Mouse (Mus musculus) spleen, postnatal 36 days (tissue): ENCODE measurements around the gene Pfkl.
"Not testable (repeated sequence)": the region's sequence is repeated elsewhere in the genome, so short reads cannot be mapped to it uniquely, and the experiment has no call there.

Experiments used
- DNase-seq, 2 experiments: peaks; one replicate each; pipeline ENCODE4 v3.0.0; 2022; ENCODE audit warnings: low spot score in 2 of 2, mixed read lengths in 1 of 2

The Pfkl gene

DNA sequence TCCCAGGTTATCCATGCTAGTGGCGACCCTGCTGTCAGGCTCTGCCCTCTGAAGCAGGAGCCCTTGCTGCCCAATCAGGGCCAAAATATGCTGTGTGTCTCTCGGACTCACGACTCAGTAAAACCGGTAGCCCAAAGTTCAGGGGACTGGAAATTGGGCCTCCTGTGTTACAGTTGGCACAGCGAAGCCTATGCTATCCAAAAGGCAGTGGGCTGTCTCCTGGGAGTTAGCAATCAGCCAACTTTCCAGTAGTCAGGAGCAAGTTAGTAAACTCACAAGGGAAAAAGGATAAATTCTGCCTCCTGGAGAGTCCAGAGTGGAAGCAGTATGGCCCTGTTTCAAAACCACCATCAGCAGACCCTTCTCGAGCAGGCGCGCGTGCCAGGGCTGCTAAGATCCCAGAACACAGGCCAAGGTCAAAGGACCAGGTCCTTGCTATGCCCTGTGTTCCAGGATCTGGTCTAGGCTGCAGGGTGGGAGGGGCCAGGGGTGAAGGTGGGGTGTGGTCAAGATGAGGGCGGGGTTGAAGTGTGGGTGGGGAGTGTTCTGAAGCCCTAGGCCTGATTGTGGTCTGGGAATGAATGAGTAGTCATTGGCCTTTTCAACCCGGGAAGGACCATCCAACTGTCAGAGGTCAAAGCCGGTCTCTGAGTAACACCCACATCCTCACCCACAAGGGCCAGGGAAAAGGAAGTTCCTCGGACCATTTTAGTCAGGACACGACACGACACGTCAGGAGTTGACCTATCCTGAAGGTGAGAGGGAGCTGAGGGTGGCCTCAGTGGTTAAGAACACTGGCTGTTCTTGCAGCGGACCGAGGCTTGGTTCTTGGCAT, 3.0 kb upstream of the Pfkl start:
- no peak for DNase-seq

- DNase-seq: not testable (repeated sequence)
Measured at GRCm38 (mm10) chr10:78011116-78011515, 1.2 kb upstream of the Pfkl start.

- DNase-seq: no peak
Measured at GRCm38 (mm10) chr10:78010335-78010734, 452 bp upstream of the Pfkl start.

- peak; percentile 96 for DNase-seq
Measured at GRCm38 (mm10) chr10:78009184-78009944, 519 bp downstream of the Pfkl start.

- no peak for DNase-seq
Measured at GRCm38 (mm10) chr10:78008169-78008568, 1.7 kb downstream of the Pfkl start.

GRCm38 (mm10) chr10:78007203-78007602, 2.7 kb downstream of the Pfkl start:
- DNase-seq: no peak

DNA sequence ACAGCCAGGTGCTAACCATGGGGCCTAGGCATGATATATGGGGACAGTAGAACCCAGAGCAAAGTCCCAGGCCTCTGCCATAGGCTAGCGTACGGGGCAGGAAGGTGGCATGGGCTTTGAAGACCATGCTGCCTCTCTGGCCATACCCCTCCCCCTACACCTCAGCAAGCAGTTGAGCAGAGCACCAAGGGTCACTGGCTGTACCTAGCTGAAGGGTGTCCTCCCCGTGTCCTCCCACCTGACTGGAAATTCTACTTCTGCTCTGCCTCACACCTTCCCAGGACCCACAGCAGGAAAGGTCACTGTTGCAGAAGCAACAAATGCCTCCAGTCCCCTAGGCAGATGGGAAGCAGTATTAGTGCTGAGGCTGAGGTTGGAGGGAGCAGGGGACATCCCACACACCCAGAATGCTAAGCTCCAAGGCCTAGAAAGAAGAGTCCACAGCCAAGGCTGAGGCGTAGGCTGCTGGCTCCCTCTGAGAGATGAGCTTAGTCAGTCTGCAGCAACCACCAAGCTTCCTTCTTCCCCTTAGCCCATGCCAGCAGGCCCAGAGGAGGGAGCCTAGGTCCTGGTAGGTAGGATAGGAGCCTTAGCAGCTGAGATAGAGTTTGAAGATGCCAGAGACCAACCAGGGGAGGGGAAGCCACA, 4.0 kb downstream of the Pfkl start:
- DNase-seq: no peak

DNA sequence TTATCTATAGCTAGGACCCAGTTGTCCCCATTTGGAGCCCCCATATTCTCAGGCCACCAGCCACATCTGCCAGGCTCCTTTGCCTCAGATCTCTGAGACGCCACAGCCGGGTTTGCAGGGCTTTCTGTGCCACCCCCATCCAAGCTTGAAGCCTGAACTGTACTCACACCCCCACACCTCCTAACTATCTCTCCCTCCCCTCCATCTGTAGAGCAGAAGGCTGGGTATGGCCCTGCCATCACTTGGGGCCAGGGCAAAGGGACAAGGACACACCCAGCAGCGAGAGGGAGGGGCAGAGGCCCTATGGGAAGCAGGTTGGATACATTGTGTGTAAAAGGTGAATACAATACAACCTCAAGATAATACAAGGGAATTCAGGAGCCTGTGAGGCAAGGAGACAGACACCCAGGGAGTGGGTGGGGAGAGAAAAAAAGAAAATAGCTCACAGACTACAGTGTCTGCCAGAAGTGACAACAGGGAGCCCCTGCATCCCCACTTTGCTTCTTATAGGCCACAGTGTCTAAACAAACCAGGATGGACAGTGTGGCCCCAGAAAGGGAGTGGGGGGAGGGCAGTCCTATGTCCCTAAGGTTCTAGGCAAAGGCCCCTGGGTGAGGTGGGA, 5.3 kb downstream of the Pfkl start:
- DNase-seq: no peak

DNA sequence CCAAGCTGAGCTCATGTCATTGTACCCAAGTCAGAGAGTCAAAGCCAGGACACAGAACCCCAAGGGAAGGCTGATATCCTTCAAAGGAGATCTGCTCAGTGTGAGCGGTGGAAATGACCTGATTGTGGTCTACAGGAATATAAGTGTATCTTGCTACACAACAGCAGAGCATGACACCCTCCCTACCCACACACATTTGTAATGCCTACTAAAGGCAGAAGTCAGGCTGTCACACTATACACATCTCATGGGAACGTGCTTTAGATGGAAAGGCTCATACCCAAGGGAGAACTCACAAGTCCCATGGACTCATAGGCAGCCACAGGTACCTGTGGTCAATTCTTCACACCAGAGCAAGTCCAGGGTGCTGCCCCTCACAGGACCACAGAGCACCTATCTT, 7.6 kb downstream of the Pfkl start:
- DNase-seq: no peak

GRCm38 (mm10) chr10:78001796-78002195, 8.1 kb downstream of the Pfkl start:
- no peak for DNase-seq

DNA sequence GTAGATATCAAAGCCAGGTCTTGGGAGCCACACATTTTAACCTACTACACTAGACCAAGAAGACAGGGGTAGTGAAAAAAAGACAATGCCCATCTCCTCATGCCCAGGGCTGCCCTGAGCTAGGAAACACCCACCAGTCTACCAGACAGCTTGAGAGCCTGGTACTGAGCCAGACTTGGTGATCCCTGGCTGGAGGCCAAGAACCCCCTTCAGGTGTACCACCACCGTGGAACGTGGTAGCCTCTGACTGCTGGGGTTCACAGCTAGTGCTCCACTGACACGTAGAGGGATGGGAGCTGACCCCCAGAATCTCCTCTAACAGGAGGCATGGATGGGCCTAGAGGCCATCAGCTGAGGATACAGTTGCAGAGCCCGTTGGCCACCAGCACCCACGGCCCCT, 9.7 kb downstream of the Pfkl start:
- no peak for DNase-seq

GRCm38 (mm10) chr10:77995639-77996038, 14.2 kb downstream of the Pfkl start:
- no peak for DNase-seq

DNA sequence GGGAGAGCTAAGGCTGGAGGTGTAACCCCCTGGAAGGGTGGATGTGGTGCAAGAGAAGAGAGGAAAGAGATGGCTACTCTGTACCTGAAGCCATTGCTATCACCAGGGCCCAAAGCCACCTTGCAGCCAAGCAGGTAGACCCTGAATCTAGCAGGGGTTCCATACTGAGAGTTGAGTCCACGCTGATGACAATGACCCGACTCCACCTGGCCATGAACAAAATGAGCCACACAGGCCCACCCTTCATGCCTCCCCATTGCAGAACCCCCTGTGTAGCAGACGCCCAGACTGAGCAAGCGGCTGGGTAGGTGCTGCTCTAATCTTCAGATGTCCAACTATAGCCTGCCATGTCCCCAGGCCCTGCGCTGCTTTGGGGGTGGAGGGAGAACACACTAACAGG, 24.1 kb downstream of the Pfkl start:
- DNase-seq: no peak

- peak; percentile 64 to 68 for DNase-seq
Measured at GRCm38 (mm10) chr10:77984660-77985059, 25.2 kb downstream of the Pfkl start.

GRCm38 (mm10) chr10:77978351-77979350, 31.2 kb downstream of the Pfkl start, which contains the start of gene 1810043G02Rik:
Gene 1810043G02Rik, plus strand, starts transcription at chr10:77978524.
- DNase-seq: peak; percentile 98

DNA sequence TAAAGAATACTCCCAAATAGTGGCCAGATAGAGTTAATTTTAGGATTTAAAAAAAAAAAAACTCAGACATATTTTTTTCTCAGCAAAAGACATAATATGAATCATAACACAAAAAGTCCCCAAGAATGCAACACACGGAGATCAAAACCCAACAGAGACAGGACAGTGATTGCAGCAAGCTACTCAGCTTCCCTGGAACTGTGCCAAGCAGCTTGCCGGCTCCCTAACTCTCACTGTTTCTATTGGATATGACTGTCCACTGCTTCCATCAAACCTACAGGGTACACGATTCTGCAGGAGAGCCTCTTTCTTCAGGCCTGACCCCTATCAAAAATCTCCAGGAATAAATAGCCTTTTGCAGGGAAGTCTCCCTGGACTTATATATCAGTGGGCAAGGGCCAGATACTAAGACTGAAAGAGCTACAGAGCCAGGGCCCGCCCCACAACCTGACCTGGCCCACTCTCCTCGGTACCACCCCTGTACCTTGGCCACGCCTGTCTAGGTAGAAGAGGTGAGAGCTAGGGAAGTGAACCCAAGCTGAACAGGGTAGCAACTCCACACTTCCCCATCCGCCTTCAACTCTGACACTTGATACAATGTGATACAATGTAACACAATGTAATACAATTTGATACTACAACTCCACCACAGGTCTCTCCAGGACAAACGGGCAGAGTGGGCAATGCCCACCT, 33.3 kb downstream of the Pfkl start:
- peak; percentile 25 to 32 for DNase-seq

DNA sequence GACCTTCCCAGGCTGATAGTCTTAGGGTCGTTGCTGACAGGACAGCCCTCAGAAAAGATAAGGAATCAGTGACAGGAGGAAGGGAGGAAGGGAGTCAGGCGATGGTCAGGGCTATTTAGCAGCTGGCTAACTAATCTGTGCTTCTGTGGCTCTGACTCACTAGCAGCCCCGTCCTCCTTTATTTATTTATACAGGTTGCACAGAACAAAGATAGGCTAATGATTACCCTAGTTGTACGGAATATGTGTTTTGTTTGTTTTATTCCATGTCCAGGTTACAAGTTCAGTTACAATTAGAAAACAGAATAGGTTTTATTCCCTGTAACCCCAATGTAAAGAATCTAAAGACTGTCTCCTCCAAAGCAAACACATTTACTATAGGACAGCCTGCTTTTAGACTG, 34.2 kb downstream of the Pfkl start:
- DNase-seq: no peak

GRCm38 (mm10) chr10:77974811-77975210, 35.1 kb downstream of the Pfkl start:
- DNase-seq: no peak

DNA sequence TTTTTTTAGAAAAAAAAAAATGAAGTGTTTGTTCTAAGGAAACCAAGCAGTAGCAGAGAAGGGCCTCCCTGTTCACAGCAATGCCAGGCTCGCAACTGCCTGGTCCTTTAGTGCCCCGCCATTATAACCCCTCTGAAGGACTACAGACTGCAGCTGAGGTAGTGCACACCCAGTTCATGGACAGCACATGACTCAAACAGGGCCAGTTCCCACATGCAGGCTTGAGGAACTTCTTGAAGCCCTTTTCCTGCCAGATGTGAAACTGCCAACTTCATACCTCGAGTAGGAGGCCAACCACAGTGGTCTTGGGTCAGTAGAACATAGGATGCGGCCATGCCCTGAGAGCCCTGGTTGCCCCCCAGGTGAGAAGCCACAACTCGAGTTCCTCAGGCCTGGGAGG, 35.6 kb downstream of the Pfkl start:
- no peak for DNase-seq
